Mouse (Mus musculus): Measurements from ENCODE around the gene Rsl24d1. TPM values are rescaled to one million over a fixed set of nuclear protein-coding genes. Genes with fewer than 3 reads are reported as not detected.
A peak's percentile ranks its signal among the peaks of the same experiment; 100 is the strongest.

Rsl24d1 gene
- polyA plus RNA-seq, 1 experiment from 2014 or later: 105 TPM

DNA sequence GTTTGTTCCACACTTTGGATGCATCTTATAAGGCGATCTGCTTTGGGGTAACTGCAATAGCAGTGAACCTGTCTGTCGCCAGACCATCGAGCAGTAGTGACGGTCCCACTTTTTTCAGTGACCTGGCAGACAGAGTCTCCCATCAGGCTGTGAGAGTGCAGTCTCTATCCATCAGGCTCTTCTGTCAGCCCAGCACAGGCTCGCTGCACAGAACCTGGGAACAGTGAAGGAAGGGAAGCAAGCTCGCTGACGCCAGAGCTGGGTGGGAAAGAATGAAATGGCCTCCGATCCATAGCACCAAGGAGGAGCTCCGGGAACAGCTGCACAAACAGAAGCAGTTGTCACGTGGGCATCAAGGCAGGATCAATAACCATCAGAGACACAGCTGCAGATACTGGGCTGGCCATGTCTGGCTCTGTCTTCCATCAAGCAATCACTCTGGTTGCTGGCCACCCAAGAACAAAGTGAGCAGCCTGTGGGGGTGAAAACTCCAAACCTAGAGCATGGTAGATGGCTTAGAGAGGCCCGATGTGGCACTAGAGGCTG is 24.2 kb downstream of the Rsl24d1 start:
- H3K27me3 ChIP-seq (replicated peaks; ENCODE audit: control insufficient read depth, insufficient read depth, low read length): no peaks in the 10 kb centered on the region
- H3K4me3 ChIP-seq (ENCODE audit: low read depth, low read length): no peak overlapping the region
- DNase-seq (ENCODE audit: low spot score): no peak
- H3K9ac ChIP-seq (ENCODE audit: low read depth, low read length): no peak overlapping the region
- H3K4me2 ChIP-seq (ENCODE audit: low read depth, low read length): no peak overlapping the region
- no peaks in the 10 kb centered on the region for H3K9me3 ChIP-seq (ENCODE audit: control insufficient read depth, low read length)
- H3K4me1 ChIP-seq (ENCODE audit: control insufficient read depth, insufficient read depth, low read length): no peaks in the 10 kb centered on the region
- H3K36me3 ChIP-seq (ENCODE audit: control insufficient read depth, insufficient read depth, low read length): no peaks in the 10 kb centered on the region
- H3K27ac ChIP-seq (replicated peaks; ENCODE audit: low read depth, low read length): no peak overlapping the region
- ATAC-seq (ENCODE audit: low read depth): no peak
- WGBS: 61% methylated on average over 11 of the region's 11 CpGs

DNA sequence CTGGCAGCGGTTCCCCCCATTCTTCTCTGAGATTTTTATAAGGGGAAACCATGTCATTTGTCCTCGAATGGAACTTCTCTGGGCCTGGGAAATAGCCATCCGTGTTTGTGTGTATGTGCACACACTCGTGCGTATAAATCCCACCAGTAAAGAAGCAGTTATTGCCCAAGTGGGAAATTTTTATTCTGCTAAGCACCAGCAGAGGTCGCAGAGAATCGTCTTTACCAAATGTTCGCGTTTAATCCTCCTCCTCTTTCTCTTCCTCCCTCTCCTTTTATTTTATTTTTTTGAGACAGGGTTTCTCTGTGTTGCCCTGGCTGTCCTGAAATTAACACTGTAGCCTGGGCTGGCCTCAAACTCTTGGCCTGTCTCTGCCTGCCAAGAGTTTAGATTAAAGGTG is 41.1 kb downstream of the Rsl24d1 start:
- WGBS: 51% methylated on average over 9 of the region's 9 CpGs
- ATAC-seq (ENCODE audit: low read depth) (no peak), DNase-seq (ENCODE audit: low spot score) (no peak)
- no peaks in the 10 kb centered on the region for H3K4me1 ChIP-seq (ENCODE audit: control insufficient read depth, insufficient read depth, low read length)
- no peak overlapping the region for H3K9ac ChIP-seq (ENCODE audit: low read depth, low read length)
- H3K36me3 ChIP-seq (ENCODE audit: control insufficient read depth, insufficient read depth, low read length): no peaks in the 10 kb centered on the region
- H3K4me3 ChIP-seq (ENCODE audit: low read depth, low read length): no peak overlapping the region
- no peak overlapping the region for H3K4me2 ChIP-seq (ENCODE audit: low read depth, low read length)
- 0 out of 2 replicates have a peak, but pooled peaks cover 3% of the 10 kb centered on the region for H3K9me3 ChIP-seq (ENCODE audit: control insufficient read depth, low read length)
- no peaks in the 10 kb centered on the region for H3K27me3 ChIP-seq (replicated peaks; ENCODE audit: control insufficient read depth, insufficient read depth, low read length)
- no peak overlapping the region for H3K27ac ChIP-seq (replicated peaks; ENCODE audit: low read depth, low read length)

DNA sequence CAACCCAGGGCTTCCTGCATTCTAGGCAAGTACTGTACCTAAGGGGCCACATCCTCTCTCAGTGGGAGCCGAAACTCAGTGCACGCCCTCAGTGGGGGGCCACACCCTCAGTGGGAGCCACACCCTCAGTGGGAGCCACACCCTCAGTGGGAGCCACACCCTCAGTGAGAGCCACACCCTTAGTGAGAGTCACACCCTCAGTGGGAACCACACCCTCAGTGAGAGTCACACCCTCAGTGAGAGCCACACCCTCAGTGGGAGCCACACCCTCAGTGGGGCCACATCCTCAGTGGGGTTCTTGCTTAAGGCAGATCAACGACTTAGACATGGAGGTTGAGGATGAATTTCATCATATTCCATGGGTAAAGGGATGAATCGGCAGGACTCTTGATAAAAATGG is 44.7 kb downstream of the Rsl24d1 start:
- 84% methylated on average over 4 of the region's 4 CpGs for WGBS
- Histone ChIP-seq H3K9ac (ENCODE audit: low read depth, low read length) (no peak overlapping the region), H3K27me3 (replicated peaks; ENCODE audit: control insufficient read depth, insufficient read depth, low read length) (no peaks in the 10 kb centered on the region), H3K9me3 (ENCODE audit: control insufficient read depth, low read length) (0 out of 2 replicates have a peak, but pooled peaks cover 3% of the 10 kb centered on the region), H3K4me3 (ENCODE audit: low read depth, low read length) (no peak overlapping the region), H3K4me1 (ENCODE audit: control insufficient read depth, insufficient read depth, low read length) (no peaks in the 10 kb centered on the region), H3K4me2 (ENCODE audit: low read depth, low read length) (no peak overlapping the region), H3K27ac (replicated peaks; ENCODE audit: low read depth, low read length) (no peak overlapping the region), H3K36me3 (ENCODE audit: control insufficient read depth, insufficient read depth, low read length) (no peaks in the 10 kb centered on the region)
- DNase-seq (ENCODE audit: low spot score) (no peak), ATAC-seq (ENCODE audit: low read depth) (no peak)

DNA sequence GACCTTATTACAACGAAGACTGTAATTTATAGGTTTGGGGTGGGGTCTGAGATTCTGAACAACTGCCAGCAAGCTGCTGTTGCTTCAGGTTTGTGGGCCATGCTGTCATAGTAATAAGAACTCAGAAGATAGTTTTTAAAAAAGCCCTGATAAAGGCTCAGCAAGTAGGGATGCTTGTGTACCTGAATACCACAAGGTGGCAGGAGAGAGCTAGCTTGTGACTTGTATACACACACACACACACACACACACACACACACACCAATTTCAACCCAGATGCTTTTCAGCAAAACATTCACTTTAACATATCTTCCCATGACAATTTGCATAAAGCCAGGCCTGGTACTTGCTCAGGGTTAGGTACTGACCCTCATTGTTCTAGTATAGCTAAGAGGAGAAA is 46.0 kb downstream of the Rsl24d1 start:
- H3K4me2 ChIP-seq (ENCODE audit: low read depth, low read length): no peak overlapping the region
- H3K9me3 ChIP-seq (ENCODE audit: control insufficient read depth, low read length): 0 out of 2 replicates have a peak, but pooled peaks cover 3% of the 10 kb centered on the region
- H3K36me3 ChIP-seq (ENCODE audit: control insufficient read depth, insufficient read depth, low read length): no peaks in the 10 kb centered on the region
- H3K27ac ChIP-seq (replicated peaks; ENCODE audit: low read depth, low read length): no peak overlapping the region
- H3K9ac ChIP-seq (ENCODE audit: low read depth, low read length): no peak overlapping the region
- no peak overlapping the region for H3K4me3 ChIP-seq (ENCODE audit: low read depth, low read length)
- no peaks in the 10 kb centered on the region for H3K27me3 ChIP-seq (replicated peaks; ENCODE audit: control insufficient read depth, insufficient read depth, low read length)
- H3K4me1 ChIP-seq (ENCODE audit: control insufficient read depth, insufficient read depth, low read length): no peaks in the 10 kb centered on the region
- no peak for ATAC-seq (ENCODE audit: low read depth)
- 32% methylated on average over 1 of the region's 1 CpGs for WGBS
- DNase-seq (ENCODE audit: low spot score): peak; percentile 75

GRCm38 (mm10) chr9:73162571-73163333 is 49.5 kb downstream of the Rsl24d1 start:
- H3K9me3 ChIP-seq (ENCODE audit: control insufficient read depth, low read length): 0 out of 2 replicates have a peak, but pooled peaks cover 3% of the 10 kb centered on the region
- H3K27ac ChIP-seq (replicated peaks; ENCODE audit: low read depth, low read length): no peak overlapping the region
- H3K36me3 ChIP-seq (ENCODE audit: control insufficient read depth, insufficient read depth, low read length): no peaks in the 10 kb centered on the region
- H3K4me3 ChIP-seq (ENCODE audit: low read depth, low read length): peak overlapping the region; percentile 30
- 16% methylated on average over 26 of the region's 26 CpGs for WGBS
- H3K4me2 ChIP-seq (ENCODE audit: low read depth, low read length): peak overlapping the region; percentile 55
- ATAC-seq (ENCODE audit: low read depth) (peak; percentile 79), DNase-seq (ENCODE audit: low spot score) (peak; percentile 93)
- H3K27me3 ChIP-seq (replicated peaks; ENCODE audit: control insufficient read depth, insufficient read depth, low read length): no peaks in the 10 kb centered on the region
- no peaks in the 10 kb centered on the region for H3K4me1 ChIP-seq (ENCODE audit: control insufficient read depth, insufficient read depth, low read length)
- H3K9ac ChIP-seq (ENCODE audit: low read depth, low read length): peak overlapping the region; percentile 52

DNA sequence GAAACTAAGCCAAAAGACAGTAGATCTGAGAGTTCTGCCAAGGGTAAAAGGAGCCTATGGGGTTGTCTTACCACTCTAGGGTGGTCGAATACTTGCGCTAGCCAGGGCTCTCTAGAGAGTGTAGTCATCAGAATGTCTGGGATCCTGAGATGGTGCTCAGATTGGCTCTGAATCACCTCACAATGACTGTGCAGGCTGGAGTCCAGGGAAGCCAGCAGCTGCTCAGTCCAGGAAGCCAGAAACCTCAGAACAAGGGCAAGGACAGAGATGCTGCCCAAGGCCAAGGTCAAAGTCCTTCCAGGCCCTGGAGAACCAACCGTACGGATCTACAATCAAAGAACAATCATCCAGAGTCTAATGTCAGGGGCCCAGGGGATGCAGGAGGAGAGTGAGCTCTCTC is 52.4 kb downstream of the Rsl24d1 start:
- Histone ChIP-seq H3K9me3 (ENCODE audit: control insufficient read depth, low read length) (no peaks in the 10 kb centered on the region), H3K36me3 (ENCODE audit: control insufficient read depth, insufficient read depth, low read length) (no peaks in the 10 kb centered on the region), H3K9ac (ENCODE audit: low read depth, low read length) (no peak overlapping the region), H3K27me3 (replicated peaks; ENCODE audit: control insufficient read depth, insufficient read depth, low read length) (no peaks in the 10 kb centered on the region), H3K27ac (replicated peaks; ENCODE audit: low read depth, low read length) (no peak overlapping the region), H3K4me1 (ENCODE audit: control insufficient read depth, insufficient read depth, low read length) (no peaks in the 10 kb centered on the region), H3K4me3 (ENCODE audit: low read depth, low read length) (no peak overlapping the region), H3K4me2 (ENCODE audit: low read depth, low read length) (no peak overlapping the region)
- DNase-seq (ENCODE audit: low spot score) (no peak), ATAC-seq (ENCODE audit: low read depth) (no peak)
- WGBS: 82% methylated on average over 4 of the region's 4 CpGs

Other genes with a start within 250 kb of the Rsl24d1 start
- gene Pygo1, start 187.8 kb upstream of the Rsl24d1 start, polyA plus RNA-seq (2014; fragmentation: Nextera tagmentation; extraction: Ambion mirVana): 7.1 and 7.9 TPM in 2 replicates
- gene Dyx1c1, start 154.6 kb upstream of the Rsl24d1 start, polyA plus RNA-seq (2014; fragmentation: Nextera tagmentation; extraction: Ambion mirVana): 2.0 and 2.1 TPM in 2 replicates
- not detected in 2 replicates for gene Gm44503, start 154.6 kb upstream of the Rsl24d1 start, polyA plus RNA-seq (2014; fragmentation: Nextera tagmentation; extraction: Ambion mirVana)
- 15.0 and 21.2 TPM in 2 replicates for gene Ccpg1os, start 128.0 kb upstream of the Rsl24d1 start, polyA plus RNA-seq (2014; fragmentation: Nextera tagmentation; extraction: Ambion mirVana)
- gene Ccpg1, start 128.0 kb upstream of the Rsl24d1 start, polyA plus RNA-seq (2014; fragmentation: Nextera tagmentation; extraction: Ambion mirVana): 33.3 and 38.3 TPM in 2 replicates
- gene Pigb, start 73.0 kb upstream of the Rsl24d1 start, polyA plus RNA-seq (2014; fragmentation: Nextera tagmentation; extraction: Ambion mirVana): 11.5 and 14.6 TPM in 2 replicates
- 2.1 and 2.5 TPM in 2 replicates for gene Rab27a, start 68.6 kb upstream of the Rsl24d1 start, polyA plus RNA-seq (2014; fragmentation: Nextera tagmentation; extraction: Ambion mirVana)
- gene Khdc3, start 11.6 kb upstream of the Rsl24d1 start, polyA plus RNA-seq (2014; fragmentation: Nextera tagmentation; extraction: Ambion mirVana): 0.10 TPM in 1 of 2 replicates, not detected in the other
- not detected in 2 replicates for gene Gm20509, start 11.0 kb upstream of the Rsl24d1 start, polyA plus RNA-seq (2014; fragmentation: Nextera tagmentation; extraction: Ambion mirVana)

Data from embryonic facial prominence, embryonic 14.5 days (tissue).